Mouse (Mus musculus) macrophage (primary cell): ENCODE measurements around the gene Smagp. TPM values are rescaled to one million over a fixed set of nuclear protein-coding genes. Genes with fewer than 3 reads are reported as not detected.

ENCODE experiments used
- H3K27ac ChIP-seq: fragments of 350-480 bp; formaldehyde crosslinking; 2 replicates; pipeline ENCODE4 v1.9.0; 2021
- H3K36me3 ChIP-seq: fragments of 350-480 bp; formaldehyde crosslinking; 2 replicates; pipeline ENCODE4 v1.9.0; 2021; ENCODE audit errors: inconsistent target
- H3K4me3 ChIP-seq: fragments of 350-480 bp; formaldehyde crosslinking; 2 replicates; pipeline ENCODE4 v1.9.0; 2021; ENCODE audit errors: inconsistent target
- H3K79me2 ChIP-seq: fragments of 350-480 bp; formaldehyde crosslinking; 2 replicates; pipeline ENCODE4 v1.9.0; 2021; ENCODE audit errors: inconsistent target
- WGBS: methylation state at CpG from one replicate; pipeline ENCODE4 v1.1.7; 2026; ENCODE audit warnings: inconsistent platforms; ENCODE audit not compliant: missing documents; 5-methylcytosine and 5-hydroxymethylcytosine counted together
- polyA plus RNA-seq: library from polyadenylated mRNA; stranded (reverse); fragments of 250-400 nt; gene quantifications from 3 replicates; pipeline ENCODE4 v1.2.4, GENCODE M21; 2018; ENCODE audit warnings: inconsistent platforms

Smagp gene
- polyA plus RNA-seq, 1 experiment from 2014 or later = 73.9 TPM

- Histone ChIP-seq H3K27ac (no peak overlapping the region), H3K79me2 (no peaks in the 10 kb centered on the region), H3K36me3 (no peaks in the 10 kb centered on the region), H3K4me3 (no peak overlapping the region)
- 88% methylated on average over 6 of the region's 6 CpGs for WGBS
Measured at GRCm38 (mm10) chr15:100576392-100576791, 60.3 kb downstream of the Smagp start.

GRCm38 (mm10) chr15:100575366-100575765, 61.4 kb downstream of the Smagp start:
- Histone ChIP-seq H3K79me2 (no peaks in the 10 kb centered on the region), H3K36me3 (no peaks in the 10 kb centered on the region), H3K4me3 (no peak overlapping the region), H3K27ac (no peak overlapping the region)
- 84% methylated on average over 12 of the region's 12 CpGs for WGBS

GRCm38 (mm10) chr15:100574378-100574777, 62.4 kb downstream of the Smagp start:
- Histone ChIP-seq H3K4me3 (no peak overlapping the region), H3K79me2 (no peaks in the 10 kb centered on the region)
- WGBS = 97% methylated on average over 2 of the region's 2 CpGs

GRCm38 (mm10) chr15:100573946-100574345, 62.8 kb downstream of the Smagp start:
- Histone ChIP-seq H3K4me3 (no peak overlapping the region), H3K36me3 (no peaks in the 10 kb centered on the region), H3K79me2 (no peaks in the 10 kb centered on the region), H3K27ac (no peak overlapping the region)
- WGBS = 49% methylated on average over 6 of the region's 6 CpGs

More at GRCm38 (mm10) chr15:100574378-100574777, 62.4 kb downstream of the Smagp start:
- no peaks in the 10 kb centered on the region for H3K36me3 ChIP-seq
- no peak overlapping the region for H3K27ac ChIP-seq

Other genes starting within 250 kb of the Smagp start
- gene Gm5475, start 214.8 kb downstream of the Smagp start, polyA plus RNA-seq = not detected in 3 replicates
- gene Slc11a2, start 211.9 kb downstream of the Smagp start, polyA plus RNA-seq = 39.5 to 63.4 TPM (median 40.8 TPM) in 3 replicates
- 34.8 to 38.4 TPM (median 34.8 TPM) in 3 replicates for gene Letmd1, start 167.9 kb downstream of the Smagp start, polyA plus RNA-seq
- 1.7 to 2.1 TPM (median 1.8 TPM) in 3 replicates for gene Csrnp2, start 141.5 kb downstream of the Smagp start, polyA plus RNA-seq
- gene Tfcp2, start 84.9 kb downstream of the Smagp start, polyA plus RNA-seq = 5.4 to 10.9 TPM (median 6.5 TPM) in 3 replicates
- gene Pou6f1, start 37.0 kb downstream of the Smagp start, polyA plus RNA-seq = 7.6 to 14.6 TPM (median 11.4 TPM) in 3 replicates
- 368 to 447 TPM (median 386 TPM) in 3 replicates for gene Dazap2, start 21.6 kb downstream of the Smagp start, polyA plus RNA-seq
- gene Bin2, start 32.6 kb upstream of the Smagp start, polyA plus RNA-seq = 51.1 to 71.1 TPM (median 65.5 TPM) in 3 replicates
- gene Cela1, start 51.0 kb upstream of the Smagp start, polyA plus RNA-seq = 19.3 to 52.8 TPM (median 22.6 TPM) in 3 replicates
- 63.8 to 75.4 TPM (median 64.7 TPM) in 3 replicates for gene Galnt6, start 92.4 kb upstream of the Smagp start, polyA plus RNA-seq
- gene Slc4a8, start 124.8 kb upstream of the Smagp start, polyA plus RNA-seq = 0.11 TPM in 2 of 3 replicates, not detected in the other
- not detected in 3 replicates for gene Scn8a, start 232.9 kb upstream of the Smagp start, polyA plus RNA-seq